In the genomic region with DNA sequence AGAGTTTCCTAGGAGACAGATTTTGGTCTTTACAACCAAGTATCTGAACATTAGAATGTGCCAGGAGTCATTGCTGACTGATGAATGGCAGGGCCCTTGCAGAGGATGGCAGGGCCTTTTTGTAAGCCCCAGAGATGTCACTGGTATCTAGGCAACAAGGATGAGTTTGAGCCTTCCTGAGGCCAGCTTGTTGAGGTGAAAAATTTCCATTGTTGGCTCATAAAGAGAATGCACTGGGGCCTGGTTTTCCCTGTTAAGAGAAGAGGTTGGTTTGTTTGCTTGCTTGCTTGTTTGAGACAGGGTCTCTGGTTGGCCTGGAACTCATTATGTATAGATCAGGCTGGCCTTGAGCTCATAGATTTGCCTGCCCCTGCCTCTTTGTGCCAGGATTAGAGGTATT, we compare ENCODE assay signal across 8 mouse cellular contexts. TPM values are rescaled to one million over a fixed set of nuclear protein-coding genes. Genes with fewer than 3 reads are reported as not detected.
DNase-seq lines count a peak whose midpoint lies in the region; ATAC-seq and TF ChIP-seq lines count a peak whose summit lies in the region.

No protein-coding gene starts in this region.

- TF ChIP-seq CTCF in gastrocnemius, adult 2 months (IDR thresholded peaks at IDR 0.05): no peak

- peak overlapping the region; percentile 95 for H3K9ac ChIP-seq in hindbrain, embryonic 12.5 days
- peak overlapping the region; percentile 95 for H3K9ac ChIP-seq in midbrain, embryonic 12.5 days (replicated peaks)

- H3K4me1 ChIP-seq in hindbrain, embryonic 12.5 days: peaks cover 64% of the 10 kb centered on the region
- peaks cover 64% of the 10 kb centered on the region for H3K4me1 ChIP-seq in midbrain, embryonic 12.5 days

- no peaks in the 10 kb centered on the region for H3K9me3 ChIP-seq in hindbrain, embryonic 12.5 days (replicated peaks)
- no peaks in the 10 kb centered on the region for H3K9me3 ChIP-seq in midbrain, embryonic 12.5 days

- no peaks in the 10 kb centered on the region for H3K27me3 ChIP-seq in hindbrain, embryonic 12.5 days
- H3K27me3 ChIP-seq in midbrain, embryonic 12.5 days: no peaks in the 10 kb centered on the region

- H3K27ac ChIP-seq in gastrocnemius, adult 2 months: peak overlapping the region; percentile 35; the same call in 1 of the 2 replicates
- peak overlapping the region; percentile 98 for H3K27ac ChIP-seq in hindbrain, embryonic 12.5 days
- peak overlapping the region; percentile 43 for H3K27ac ChIP-seq in midbrain, embryonic 12.5 days (replicated peaks)

- intact Hi-C loops in gastrocnemius, adult 2 months (cut with DNase I): no loop called here
- intact Hi-C loops in gastrocnemius, postnatal 36 days (cut with DNase I): no loop called here

- no peaks in the 10 kb centered on the region; the same call in 1 of the 2 replicates for H3K36me3 ChIP-seq in hindbrain, embryonic 12.5 days
- peaks cover 5% of the 10 kb centered on the region; the same call in 1 of the 2 replicates for H3K36me3 ChIP-seq in midbrain, embryonic 12.5 days

- peak overlapping the region; percentile 88 for H3K4me3 ChIP-seq in gastrocnemius, adult 2 months
- peak overlapping the region; percentile 87 for H3K4me3 ChIP-seq in hindbrain, embryonic 12.5 days
- peak overlapping the region; percentile 85 for H3K4me3 ChIP-seq in midbrain, embryonic 12.5 days

- DNase-seq in gastrocnemius, adult 2 months: no peak
- no peak for DNase-seq in gastrocnemius, postnatal 36 days
- DNase-seq in MN1 (ENCODE audit: low spot score): peak; percentile 67
- DNase-seq in layer of hippocampus, adult 11-12 months (ENCODE audit: low spot score): no peak
- DNase-seq in layer of hippocampus, adult 8-10 months (ENCODE audit: low spot score in 2 of 2): no peak
- no peak for DNase-seq in right cerebral cortex, adult 18-20 months

- no peak for ATAC-seq in hindbrain, embryonic 12.5 days (ENCODE audit: low FRiP score)
- ATAC-seq in midbrain, embryonic 12.5 days (ENCODE audit: low FRiP score, low read depth): no peak

- peak overlapping the region; percentile 77 for H3K4me2 ChIP-seq in hindbrain, embryonic 12.5 days (replicated peaks)
- peak overlapping the region; percentile 73 for H3K4me2 ChIP-seq in midbrain, embryonic 12.5 days (replicated peaks)

RNA-seq across cellular contexts. Expression of gene Ip6k2, which starts 1.8 kb away (rescaled TPM):
- total RNA-seq in gastrocnemius, adult 2 months (2021): 10 to 100 TPM; 16.0 to 16.7 TPM
- total RNA-seq in gastrocnemius, postnatal 36 days (2021): 10 to 100 TPM in 1 of 2 experiments, 1 to 10 TPM in 1; 9.9 to 14.5 TPM
- polyA plus RNA-seq in hindbrain, embryonic 12.5 days (2016; fragmentation: Nextera tagmentation; extraction: Ambion mirVana): 140 and 154 TPM in 2 replicates
- 137 and 141 TPM in 2 replicates for polyA plus RNA-seq in midbrain, embryonic 12.5 days (2016; fragmentation: Nextera tagmentation; extraction: Ambion mirVana)
- total RNA-seq in layer of hippocampus, adult 8-10 months (2022): 100 to 1,000 TPM; 195 to 221 (median 213) TPM

RNA-seq across cellular contexts. Expression of gene Nckipsd, which starts 22.8 kb away (rescaled TPM):
- total RNA-seq in gastrocnemius, adult 2 months (2021): 1 to 10 TPM; 3.6 to 5.3 TPM
- 1 to 10 TPM; 2.8 to 3.2 TPM for total RNA-seq in gastrocnemius, postnatal 36 days (2021)
- 20.2 and 23.3 TPM in 2 replicates for polyA plus RNA-seq in hindbrain, embryonic 12.5 days (2016; fragmentation: Nextera tagmentation; extraction: Ambion mirVana)
- 17.0 and 20.1 TPM in 2 replicates for polyA plus RNA-seq in midbrain, embryonic 12.5 days (2016; fragmentation: Nextera tagmentation; extraction: Ambion mirVana)
- total RNA-seq in layer of hippocampus, adult 8-10 months (2022): 10 to 100 TPM; 70.0 to 74.4 (median 73.5) TPM

RNA-seq across cellular contexts. Expression of gene Celsr3, which starts 40.7 kb away (rescaled TPM):
- under 1 TPM in 1 of 2 experiments, not detected in 1; 0.05 TPM for total RNA-seq in gastrocnemius, adult 2 months (2021)
- total RNA-seq in gastrocnemius, postnatal 36 days (2021): not detected
- polyA plus RNA-seq in hindbrain, embryonic 12.5 days (2016; fragmentation: Nextera tagmentation; extraction: Ambion mirVana): 11.9 TPM in 2 replicates
- polyA plus RNA-seq in midbrain, embryonic 12.5 days (2016; fragmentation: Nextera tagmentation; extraction: Ambion mirVana): 13.8 and 14.4 TPM in 2 replicates
- total RNA-seq in layer of hippocampus, adult 8-10 months (2022): 10 to 100 TPM; 52.5 to 77.9 (median 69.6) TPM

Comparison
In these comparisons a context has a peak if more than half of its experiments do, and no peak if none do; other contexts are left out.
1. H3K27ac ChIP-seq: peak in every context shown above with its lines; median percentile 98 in hindbrain, embryonic 12.5 days; 43 in midbrain, embryonic 12.5 days; 35 in gastrocnemius, adult 2 months.
2. RNA of gene Ip6k2, which starts 1.8 kb away (total RNA-seq): 195 to 221 TPM in layer of hippocampus, adult 8-10 months; 16.0 to 16.7 TPM in gastrocnemius, adult 2 months and 9.9 to 14.5 TPM in gastrocnemius, postnatal 36 days; every median in the first group is over 10 times any median in the second.
3. RNA of gene Nckipsd, which starts 22.8 kb away (total RNA-seq): 70.0 to 74.4 TPM in layer of hippocampus, adult 8-10 months; 3.6 to 5.3 TPM in gastrocnemius, adult 2 months and 2.8 to 3.2 TPM in gastrocnemius, postnatal 36 days; every median in the first group is over 10 times any median in the second.
4. RNA of gene Celsr3, which starts 40.7 kb away (total RNA-seq): 52.5 to 77.9 TPM in layer of hippocampus, adult 8-10 months; not detected in gastrocnemius, postnatal 36 days and 0.05 TPM in gastrocnemius, adult 2 months; every median in the first group is over 10 times any median in the second.
5. Peak in every context shown above with its lines, with median percentiles within 50 percentile points of each other: H3K4me3 ChIP-seq.